Mouse (Mus musculus) lung, adult 2 months (tissue): ENCODE measurements around the gene Grk3. TPM values are rescaled to one million over a fixed set of nuclear protein-coding genes. Genes with fewer than 3 reads are reported as not detected.

Experiments used
- DNase-seq: peaks from one replicate; pipeline ENCODE4 v3.0.0; 2022
- H3K4me1 ChIP-seq: fragments of 200-500 bp; 2 replicates; pipeline ENCODE4 v1.6.1; 2011; ENCODE audit warnings: low read length; ENCODE audit not compliant: control insufficient read depth, insufficient read depth
- H3K4me3 ChIP-seq: fragments of 200-500 bp; replicated peaks from 2 replicates; pipeline ENCODE3; 2011; ENCODE audit warnings: low read depth, mild to moderate bottlenecking, control low read depth, low read length; ENCODE audit errors: extremely low read depth
- CTCF ChIP-seq: fragments of 200-500 bp; IDR thresholded peaks from 2 replicates; pipeline ENCODE4 v1.5.1; 2011; ENCODE audit warnings: mild to moderate bottlenecking, low read length, control low read depth; ENCODE audit not compliant: insufficient read depth
- POLR2A ChIP-seq: fragments of 200-500 bp; IDR thresholded peaks from 2 replicates; pipeline ENCODE4 v1.6.1; 2011; ENCODE audit warnings: low read depth, mild to moderate bottlenecking, control low read depth, low read length, borderline replicate concordance; ENCODE audit errors: extremely low read depth
- WGBS: fragments of 180-500 bp; shearing (Covaris S2); methylation state at CpG from one replicate; pipeline ENCODE4 v1.1.7; 2018; 5-methylcytosine and 5-hydroxymethylcytosine counted together
- polyA plus RNA-seq: library from polyadenylated mRNA; depleted of rRNA; stranded (reverse); fragments of >200 nt; gene quantifications from 2 replicates; pipeline ENCODE4 v1.2.3, GENCODE M21; 2012

Gene Grk3
- polyA plus RNA-seq, 1 experiment: 33.0 TPM

- 80% methylated on average over 6 of the region's 6 CpGs for WGBS
- Histone ChIP-seq H3K4me1 (0 out of 2 replicates have a peak, but pooled peaks cover 2% of the 10 kb centered on the region), H3K4me3 (no peak overlapping the region)
- TF ChIP-seq CTCF (no peak), POLR2A (no peak)
- no peak for DNase-seq
Measured at GRCm38 (mm10) chr5:112981931-112982330, 33.7 kb downstream of the Grk3 start.

GRCm38 (mm10) chr5:112979710-112980109 is 35.9 kb downstream of the Grk3 start:
- no peak for DNase-seq
- Histone ChIP-seq H3K4me1 (0 out of 2 replicates have a peak, but pooled peaks cover 2% of the 10 kb centered on the region), H3K4me3 (no peak overlapping the region)
- TF ChIP-seq CTCF: no peak
- TF ChIP-seq POLR2A: no peak
- 90% methylated on average over 7 of the region's 7 CpGs for WGBS

GRCm38 (mm10) chr5:112979195-112979594 is 36.4 kb downstream of the Grk3 start:
- no peak for DNase-seq
- 86% methylated on average over 9 of the region's 9 CpGs for WGBS
- 0 out of 2 replicates have a peak, but pooled peaks cover 2% of the 10 kb centered on the region for H3K4me1 ChIP-seq
- TF ChIP-seq POLR2A (no peak), CTCF (no peak)
- no peak overlapping the region for H3K4me3 ChIP-seq

GRCm38 (mm10) chr5:112977089-112977488 is 38.5 kb downstream of the Grk3 start:
- 26% methylated on average over 5 of the region's 5 CpGs for WGBS
- TF ChIP-seq CTCF: no peak
- no peak for TF ChIP-seq POLR2A
- H3K4me3 ChIP-seq: no peak overlapping the region
- no peak for DNase-seq
- peaks cover 2% of the 10 kb centered on the region; the same call in 1 of the 2 replicates for H3K4me1 ChIP-seq

GRCm38 (mm10) chr5:112973596-112973995 is 42.0 kb downstream of the Grk3 start:
- peaks cover 2% of the 10 kb centered on the region; the same call in 1 of the 2 replicates for H3K4me1 ChIP-seq
- TF ChIP-seq POLR2A: no peak
- 41% methylated on average over 7 of the region's 7 CpGs for WGBS
- no peak for DNase-seq
- H3K4me3 ChIP-seq: no peak overlapping the region

DNA sequence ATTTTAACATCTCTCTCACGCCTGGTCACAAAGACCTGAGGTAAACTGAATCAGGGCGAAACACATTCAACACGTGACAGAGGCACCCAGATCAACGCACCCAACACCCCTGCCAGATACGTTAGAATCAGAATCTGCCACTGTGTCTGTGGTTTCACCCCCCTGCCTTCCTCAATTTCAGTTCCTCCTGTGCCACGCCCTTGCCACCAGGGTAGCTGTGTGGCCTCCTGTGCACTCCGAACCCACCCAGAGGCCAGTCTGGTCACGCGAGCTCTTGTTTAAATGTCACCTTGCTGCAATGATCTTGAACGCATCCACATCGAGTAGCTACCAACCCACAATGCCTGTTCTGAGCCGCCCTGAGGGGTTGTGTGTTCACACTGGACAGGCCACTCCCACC is 43.3 kb downstream of the Grk3 start:
- 72% methylated on average over 12 of the region's 12 CpGs for WGBS
- DNase-seq: no peak
- Histone ChIP-seq H3K4me1 (peaks cover 2% of the 10 kb centered on the region; the same call in 1 of the 2 replicates), H3K4me3 (no peak overlapping the region)
- TF ChIP-seq CTCF: no peak
- no peak for TF ChIP-seq POLR2A

- H3K4me1 ChIP-seq: no peaks in the 10 kb centered on the region
- DNase-seq: no peak
- 47% methylated on average over 4 of the region's 4 CpGs for WGBS
- no peak for TF ChIP-seq CTCF
- TF ChIP-seq POLR2A: no peak
- H3K4me3 ChIP-seq: no peak overlapping the region
Measured at GRCm38 (mm10) chr5:112963495-112963894, 52.1 kb downstream of the Grk3 start.

DNA sequence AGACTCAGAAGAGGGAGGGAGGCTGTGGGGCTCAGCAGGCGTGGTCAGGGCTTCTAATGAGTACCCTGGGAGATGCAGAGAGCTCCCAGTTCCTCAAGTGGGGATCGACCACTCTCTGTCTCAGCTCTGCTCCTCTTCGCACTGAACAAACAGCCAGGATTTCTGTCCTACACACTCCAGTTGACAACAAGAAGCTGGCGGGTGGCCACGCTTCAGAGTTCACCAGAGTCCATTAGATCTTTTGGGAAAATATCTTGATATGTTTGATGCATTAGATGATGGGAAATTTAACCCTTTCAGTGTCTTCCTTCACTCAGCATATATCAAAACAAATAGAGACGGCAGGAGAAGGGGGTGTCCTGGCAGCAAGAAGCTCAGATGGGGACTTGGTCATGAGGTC is 53.4 kb downstream of the Grk3 start:
- TF ChIP-seq POLR2A: no peak
- no peak for TF ChIP-seq CTCF
- no peak overlapping the region for H3K4me3 ChIP-seq
- DNase-seq: no peak
- no peaks in the 10 kb centered on the region for H3K4me1 ChIP-seq
- WGBS: 78% methylated on average over 6 of the region's 6 CpGs

DNA sequence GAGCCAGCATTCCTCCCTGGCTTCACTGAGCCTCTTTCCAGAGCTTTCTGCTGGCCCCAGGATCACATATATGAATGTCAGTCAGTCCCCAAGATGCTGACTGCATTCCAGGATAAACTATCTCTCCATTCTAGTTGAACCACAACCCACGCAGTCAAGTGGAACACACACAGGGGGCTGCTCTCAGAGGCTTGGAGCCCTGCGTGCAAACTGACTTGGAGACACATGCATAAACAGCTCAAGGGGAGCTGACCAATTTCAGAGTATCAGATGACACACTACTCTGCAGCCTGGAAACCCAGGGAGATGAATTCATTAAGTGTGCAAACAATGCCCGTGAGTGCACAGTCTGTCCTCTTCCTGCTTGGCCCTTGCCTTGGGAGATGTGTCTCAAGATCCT is 54.7 kb downstream of the Grk3 start:
- WGBS: 37% methylated on average over 3 of the region's 3 CpGs
- DNase-seq: no peak
- Histone ChIP-seq H3K4me3 (no peak overlapping the region), H3K4me1 (no peaks in the 10 kb centered on the region)
- no peak for TF ChIP-seq POLR2A
- TF ChIP-seq CTCF: no peak

- Histone ChIP-seq H3K4me1 (no peaks in the 10 kb centered on the region), H3K4me3 (no peak overlapping the region)
- no peak for DNase-seq
- TF ChIP-seq POLR2A (no peak), CTCF (no peak)
- 61% methylated on average over 5 of the region's 5 CpGs for WGBS
Measured at GRCm38 (mm10) chr5:112958293-112958692, 57.3 kb downstream of the Grk3 start.
